In genomic region chr11:64746146-64746545, GRCm38 (mm10) we compare ENCODE assay signal across 27 mouse cellular contexts.
"Had no signal": no experiment of that assay in that cellular context is flagged by ENCODE, and none has a peak within 500 bp of the region (broad histone marks: within the 10 kb centered on the region; RNA-seq: fewer than 3 reads in every experiment).

No protein-coding gene starts in this region.

- H3K9ac ChIP-seq: heart, embryonic 13.5 days; heart, embryonic 15.5 days; hindbrain, embryonic 13.5 days; hindbrain, embryonic 15.5 days; kidney, embryonic 15.5 days; limb, embryonic 13.5 days; limb, embryonic 15.5 days; liver, embryonic 12.5 days; liver, embryonic 14.5 days had no signal

- DNase-seq: gastrocnemius, adult 2 months; gastrocnemius, postnatal 10 days; gastrocnemius, postnatal 25 days; heart, adult 11 months; heart, adult 2 months; heart, postnatal 14 days; heart, postnatal 36 days; kidney, adult 11 months; kidney, adult 2 months; kidney, adult 9 months; kidney, postnatal 14 days; kidney, postnatal 36 days; layer of hippocampus, adult 9-11 months; layer of hippocampus, postnatal 36 days; left cerebral cortex, postnatal 4 days had no signal

- ATAC-seq: hindbrain, postnatal 0 days; intestine, embryonic 16.5 days; liver, embryonic 12.5 days had no signal

- H3K4me2 ChIP-seq: heart, embryonic 11.5 days; heart, embryonic 13.5 days; heart, embryonic 15.5 days; hindbrain, embryonic 13.5 days; hindbrain, embryonic 15.5 days; kidney, embryonic 15.5 days; limb, embryonic 13.5 days; limb, embryonic 15.5 days; liver, embryonic 12.5 days had no signal

- H3K27ac ChIP-seq: gastrocnemius, adult 2 months; heart, adult 2 months; heart, embryonic 13.5 days; heart, embryonic 15.5 days; hindbrain, embryonic 13.5 days; hindbrain, embryonic 15.5 days; hindbrain, postnatal 0 days; kidney, embryonic 15.5 days; limb, embryonic 13.5 days; limb, embryonic 15.5 days; liver, embryonic 12.5 days; liver, embryonic 14.5 days had no signal

- H3K4me3 ChIP-seq: gastrocnemius, adult 2 months; heart, adult 2 months; heart, embryonic 13.5 days; heart, embryonic 15.5 days; hindbrain, embryonic 13.5 days; hindbrain, embryonic 15.5 days; kidney, embryonic 15.5 days; limb, embryonic 13.5 days; limb, embryonic 15.5 days; liver, embryonic 12.5 days had no signal

- H3K4me1 ChIP-seq: heart, embryonic 13.5 days; heart, embryonic 15.5 days; hindbrain, embryonic 13.5 days; hindbrain, embryonic 15.5 days; kidney, embryonic 15.5 days; liver, embryonic 12.5 days had no signal

- H3K9me3 ChIP-seq: heart, embryonic 13.5 days; heart, embryonic 15.5 days; hindbrain, embryonic 13.5 days; hindbrain, embryonic 15.5 days; kidney, embryonic 15.5 days; limb, embryonic 13.5 days; limb, embryonic 15.5 days; liver, embryonic 12.5 days had no signal

- H3K27me3 ChIP-seq: heart, embryonic 13.5 days; heart, embryonic 15.5 days; hindbrain, embryonic 13.5 days; hindbrain, embryonic 15.5 days; kidney, embryonic 15.5 days; limb, embryonic 13.5 days; limb, embryonic 15.5 days; liver, embryonic 12.5 days had no signal

- H3K36me3 ChIP-seq: heart, embryonic 13.5 days; heart, embryonic 15.5 days; hindbrain, embryonic 13.5 days; hindbrain, embryonic 15.5 days; kidney, embryonic 15.5 days; limb, embryonic 13.5 days; limb, embryonic 15.5 days; liver, embryonic 12.5 days had no signal
